Mouse (Mus musculus): ENCODE results near the gene Irf3. TPM values are rescaled to one million over a fixed set of nuclear protein-coding genes. Genes with fewer than 3 reads are reported as not detected.

The Irf3 gene
- polyA plus RNA-seq, 1 experiment from 2014 or later: 55.7 TPM

DNA sequence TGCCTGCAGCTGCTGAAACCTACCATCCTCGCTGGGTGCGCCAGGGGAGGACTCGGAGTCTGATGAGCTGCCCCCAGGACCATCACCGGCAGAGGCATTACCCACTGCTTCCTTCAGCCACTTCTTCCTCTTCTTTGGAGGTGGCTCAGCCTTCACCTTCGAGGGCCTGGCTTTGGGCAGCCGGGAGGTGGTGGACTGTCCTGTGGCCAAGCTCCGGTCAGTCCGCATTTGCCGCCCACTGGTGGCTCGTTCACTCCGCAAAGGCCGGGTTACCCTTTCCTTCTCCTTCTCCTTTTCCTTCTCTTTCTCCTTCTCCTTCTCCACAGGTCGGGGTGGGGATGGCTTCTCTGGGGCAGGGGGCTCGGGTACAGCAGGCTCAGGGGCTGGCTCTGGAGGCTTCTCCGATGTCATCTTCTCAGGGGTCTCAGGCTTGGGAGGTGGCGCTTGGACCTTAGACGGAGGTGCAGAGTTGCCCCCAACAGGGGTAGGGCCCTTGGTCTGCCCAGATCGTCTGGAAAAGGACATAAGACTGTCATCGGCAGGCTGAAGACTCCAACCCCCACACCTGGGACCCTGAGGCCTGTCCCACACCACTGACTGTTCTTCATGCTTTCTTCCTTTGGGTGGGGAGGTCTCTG, 36.4 kb downstream of the Irf3 start:
- H3K27ac ChIP-seq (replicated peaks): no peak overlapping the region
- H3K27me3 ChIP-seq (ENCODE audit: control insufficient read depth, insufficient read depth, low read length): no peaks in the 10 kb centered on the region
- no peak overlapping the region for H3K4me2 ChIP-seq (replicated peaks; ENCODE audit: low read depth)
- ATAC-seq (ENCODE audit: low FRiP score, low TSS enrichment) (no peak), DNase-seq (ENCODE audit: low spot score) (no peak)
- no peak overlapping the region for H3K9ac ChIP-seq (ENCODE audit: low read length)
- peaks cover 59% of the 10 kb centered on the region for H3K36me3 ChIP-seq (ENCODE audit: control insufficient read depth, insufficient read depth, low read length)
- no peak overlapping the region for H3K4me3 ChIP-seq (ENCODE audit: low read depth, low read length)
- H3K4me1 ChIP-seq (replicated peaks; ENCODE audit: control insufficient read depth, insufficient read depth): no peaks in the 10 kb centered on the region
- TF ChIP-seq CTCF (IDR thresholded peaks at IDR 0.05; ENCODE audit: low read depth) (no peak), EP300 (optimal IDR thresholded peaks at IDR 0.05) (no peak)
- H3K9me3 ChIP-seq (ENCODE audit: control insufficient read depth, low read length): no peaks in the 10 kb centered on the region
- 90% methylated on average over 19 of the region's 19 CpGs for WGBS

DNA sequence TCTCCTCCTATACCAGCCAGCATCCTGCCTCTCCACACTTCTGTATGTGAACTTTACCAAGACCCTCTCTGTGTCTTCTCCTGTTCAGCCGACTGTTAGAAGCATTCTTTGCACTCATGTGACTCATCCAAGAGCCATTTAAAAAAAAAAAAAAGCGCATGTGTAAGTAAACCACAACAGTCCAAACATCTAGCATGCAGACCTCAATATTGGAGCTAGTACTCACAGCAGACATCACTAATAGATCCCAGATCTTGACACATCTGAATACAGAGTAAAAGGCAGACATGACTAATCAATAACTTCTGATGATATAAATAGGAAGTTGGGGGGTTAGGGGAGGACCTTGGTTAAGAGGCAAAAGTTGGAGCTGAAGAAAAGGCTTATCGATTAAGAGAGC, 38.2 kb downstream of the Irf3 start:
- Histone ChIP-seq H3K4me1 (replicated peaks; ENCODE audit: control insufficient read depth, insufficient read depth) (no peaks in the 10 kb centered on the region), H3K27ac (replicated peaks) (no peak overlapping the region), H3K4me3 (ENCODE audit: low read depth, low read length) (no peak overlapping the region), H3K9me3 (ENCODE audit: control insufficient read depth, low read length) (no peaks in the 10 kb centered on the region), H3K4me2 (replicated peaks; ENCODE audit: low read depth) (no peak overlapping the region), H3K27me3 (ENCODE audit: control insufficient read depth, insufficient read depth, low read length) (no peaks in the 10 kb centered on the region), H3K9ac (ENCODE audit: low read length) (no peak overlapping the region), H3K36me3 (ENCODE audit: control insufficient read depth, insufficient read depth, low read length) (peaks cover 52% of the 10 kb centered on the region)
- DNase-seq (ENCODE audit: low spot score): no peak
- 76% methylated on average over 3 of the region's 3 CpGs for WGBS
- no peak for ATAC-seq (ENCODE audit: low FRiP score, low TSS enrichment)
- TF ChIP-seq CTCF (IDR thresholded peaks at IDR 0.05; ENCODE audit: low read depth) (no peak), EP300 (optimal IDR thresholded peaks at IDR 0.05) (no peak)

DNA sequence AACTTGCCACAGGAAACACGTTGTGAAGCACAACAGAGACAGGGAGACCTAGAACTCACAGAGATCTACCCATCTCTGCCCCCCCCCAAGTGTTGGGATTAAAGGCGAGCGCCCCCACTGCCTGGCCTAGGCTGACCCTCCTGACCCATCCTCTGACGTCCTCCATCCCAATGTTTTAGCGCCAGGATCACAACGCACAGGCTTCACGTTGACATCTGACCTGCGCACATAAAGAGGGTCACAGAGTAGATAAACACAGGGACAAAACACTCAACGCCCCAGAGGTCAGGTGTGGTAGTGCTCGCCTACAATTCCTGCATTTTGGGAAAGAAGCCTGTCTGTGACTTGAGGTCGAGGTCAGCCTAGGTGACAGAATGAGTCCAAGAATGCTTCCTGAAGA, 39.3 kb downstream of the Irf3 start:
- no peak overlapping the region for H3K4me3 ChIP-seq (ENCODE audit: low read depth, low read length)
- H3K4me2 ChIP-seq (replicated peaks; ENCODE audit: low read depth): no peak overlapping the region
- H3K9me3 ChIP-seq (ENCODE audit: control insufficient read depth, low read length): no peaks in the 10 kb centered on the region
- 75% methylated on average over 11 of the region's 11 CpGs for WGBS
- no peak for TF ChIP-seq EP300 (optimal IDR thresholded peaks at IDR 0.05)
- TF ChIP-seq CTCF (IDR thresholded peaks at IDR 0.05; ENCODE audit: low read depth): no peak
- DNase-seq (ENCODE audit: low spot score) (peak; percentile 12), ATAC-seq (ENCODE audit: low FRiP score, low TSS enrichment) (no peak)
- H3K27ac ChIP-seq (replicated peaks): no peak overlapping the region; the same call in 1 of the 2 replicates
- H3K27me3 ChIP-seq (ENCODE audit: control insufficient read depth, insufficient read depth, low read length): no peaks in the 10 kb centered on the region
- H3K4me1 ChIP-seq (replicated peaks; ENCODE audit: control insufficient read depth, insufficient read depth): no peaks in the 10 kb centered on the region
- peaks cover 51% of the 10 kb centered on the region for H3K36me3 ChIP-seq (ENCODE audit: control insufficient read depth, insufficient read depth, low read length)
- no peak overlapping the region for H3K9ac ChIP-seq (ENCODE audit: low read length)

DNA sequence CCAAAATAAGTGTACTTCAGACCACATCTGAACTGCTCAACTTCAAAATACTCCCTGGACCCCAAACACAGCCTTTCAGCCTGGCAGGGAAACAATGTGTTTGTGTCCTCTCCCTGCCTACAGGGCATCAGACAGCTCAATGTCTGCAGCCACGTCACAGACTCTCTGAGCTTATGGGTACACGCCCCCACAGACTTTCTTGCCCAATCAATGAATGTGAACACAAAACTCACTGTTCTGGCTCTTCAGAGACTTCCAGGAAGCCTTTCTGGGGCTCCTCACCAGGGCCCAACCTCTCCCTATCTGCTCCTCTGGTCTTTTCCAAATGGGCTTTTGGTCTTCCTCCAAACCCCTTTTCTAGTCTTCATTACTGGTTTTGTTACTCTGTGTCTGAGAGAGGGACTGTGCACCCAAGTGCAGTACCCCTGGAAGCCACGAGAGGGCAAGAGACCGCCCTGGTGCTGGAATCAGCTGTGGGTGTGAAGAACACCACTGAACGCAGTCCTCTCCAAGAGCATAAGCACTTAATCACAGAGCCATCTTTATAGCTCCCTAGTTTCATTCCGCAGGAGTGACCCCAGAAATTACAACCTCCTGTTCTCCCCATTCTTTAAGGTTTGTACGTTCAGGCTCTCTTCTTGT, 40.4 kb downstream of the Irf3 start:
- Histone ChIP-seq H3K27me3 (ENCODE audit: control insufficient read depth, insufficient read depth, low read length) (no peaks in the 10 kb centered on the region), H3K4me1 (replicated peaks; ENCODE audit: control insufficient read depth, insufficient read depth) (no peaks in the 10 kb centered on the region), H3K36me3 (ENCODE audit: control insufficient read depth, insufficient read depth, low read length) (peaks cover 55% of the 10 kb centered on the region), H3K27ac (replicated peaks) (peak overlapping the region; percentile 46), H3K9me3 (ENCODE audit: control insufficient read depth, low read length) (no peaks in the 10 kb centered on the region), H3K4me3 (ENCODE audit: low read depth, low read length) (no peak overlapping the region), H3K9ac (ENCODE audit: low read length) (no peak overlapping the region), H3K4me2 (replicated peaks; ENCODE audit: low read depth) (no peak overlapping the region)
- peak; percentile 75 for DNase-seq (ENCODE audit: low spot score)
- peak; percentile 84 for TF ChIP-seq CTCF (IDR thresholded peaks at IDR 0.05; ENCODE audit: low read depth)
- TF ChIP-seq EP300 (optimal IDR thresholded peaks at IDR 0.05): no peak
- 67% methylated on average over 7 of the region's 7 CpGs for WGBS
- peak; percentile 73 for ATAC-seq (ENCODE audit: low FRiP score, low TSS enrichment)

DNA sequence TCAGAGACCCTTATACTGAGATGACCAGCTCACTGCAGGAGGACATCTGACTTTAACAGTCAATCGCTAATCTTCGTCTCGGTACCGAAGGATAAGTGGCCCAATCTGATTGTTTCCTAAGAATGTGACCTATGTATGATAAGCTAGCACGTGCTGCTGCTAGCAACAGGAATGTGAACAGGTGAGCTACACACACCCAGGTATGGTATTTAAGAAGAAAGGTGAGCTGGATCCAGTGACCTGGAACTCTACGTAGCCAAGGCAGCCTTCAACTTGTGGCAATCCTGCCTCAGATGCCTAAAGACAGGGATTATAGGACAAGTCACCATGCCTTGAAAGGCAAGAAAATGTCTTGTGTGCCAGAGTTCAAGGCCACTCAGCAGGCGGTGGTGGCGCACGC, 41.0 kb downstream of the Irf3 start:
- Histone ChIP-seq H3K27me3 (ENCODE audit: control insufficient read depth, insufficient read depth, low read length) (no peaks in the 10 kb centered on the region), H3K4me1 (replicated peaks; ENCODE audit: control insufficient read depth, insufficient read depth) (no peaks in the 10 kb centered on the region), H3K27ac (replicated peaks) (peak overlapping the region; percentile 46), H3K9ac (ENCODE audit: low read length) (no peak overlapping the region), H3K4me3 (ENCODE audit: low read depth, low read length) (no peak overlapping the region), H3K9me3 (ENCODE audit: control insufficient read depth, low read length) (no peaks in the 10 kb centered on the region), H3K36me3 (ENCODE audit: control insufficient read depth, insufficient read depth, low read length) (peaks cover 55% of the 10 kb centered on the region), H3K4me2 (replicated peaks; ENCODE audit: low read depth) (no peak overlapping the region)
- no peak; the same call in 1 of the 2 replicates for ATAC-seq (ENCODE audit: low FRiP score, low TSS enrichment)
- peak; percentile 18 for DNase-seq (ENCODE audit: low spot score)
- TF ChIP-seq EP300 (optimal IDR thresholded peaks at IDR 0.05) (no peak), CTCF (IDR thresholded peaks at IDR 0.05; ENCODE audit: low read depth) (no peak)
- 78% methylated on average over 9 of the region's 9 CpGs for WGBS

DNA sequence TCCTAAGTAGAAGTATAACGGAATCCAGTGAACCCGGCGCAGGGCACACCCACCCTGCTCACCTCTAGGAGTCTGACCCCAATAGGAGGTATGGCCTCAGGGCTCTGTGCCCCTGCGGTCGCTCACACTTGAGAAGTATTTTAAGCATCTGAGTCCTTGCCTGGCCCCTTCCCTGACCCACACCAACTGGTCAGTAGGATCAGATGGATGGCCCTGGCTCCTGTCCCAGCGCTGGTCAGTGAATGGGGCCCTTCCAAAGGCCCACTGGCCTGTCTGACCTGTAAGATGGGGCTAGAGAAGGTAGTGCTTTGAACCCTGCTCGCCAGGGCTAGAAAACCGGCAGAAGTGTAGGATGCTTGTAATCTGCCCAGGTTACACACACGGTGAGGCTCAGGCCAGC, 43.4 kb downstream of the Irf3 start:
- Histone ChIP-seq H3K36me3 (ENCODE audit: control insufficient read depth, insufficient read depth, low read length) (peaks cover 36% of the 10 kb centered on the region), H3K9ac (ENCODE audit: low read length) (no peak overlapping the region), H3K27me3 (ENCODE audit: control insufficient read depth, insufficient read depth, low read length) (no peaks in the 10 kb centered on the region), H3K27ac (replicated peaks) (no peak overlapping the region), H3K4me2 (replicated peaks; ENCODE audit: low read depth) (no peak overlapping the region), H3K9me3 (ENCODE audit: control insufficient read depth, low read length) (no peaks in the 10 kb centered on the region), H3K4me3 (ENCODE audit: low read depth, low read length) (no peak overlapping the region), H3K4me1 (replicated peaks; ENCODE audit: control insufficient read depth, insufficient read depth) (no peaks in the 10 kb centered on the region)
- ATAC-seq (ENCODE audit: low FRiP score, low TSS enrichment): no peak
- 91% methylated on average over 9 of the region's 9 CpGs for WGBS
- DNase-seq (ENCODE audit: low spot score): no peak
- TF ChIP-seq CTCF (IDR thresholded peaks at IDR 0.05; ENCODE audit: low read depth) (no peak), EP300 (optimal IDR thresholded peaks at IDR 0.05) (no peak)

Data from stomach, postnatal 0 days (tissue).